Mouse (Mus musculus) heart, postnatal 0 days (tissue): ENCODE data around the gene Cnppd1. TPM values are rescaled to one million over a fixed set of nuclear protein-coding genes. Genes with fewer than 3 reads are reported as not detected.

Source experiments
- ATAC-seq: fragments of 200-750 bp; cut with Nextera tagmentation; 2 replicates; pipeline ENCODE4 v1.8.0; 2017; ENCODE audit warnings: low read depth, moderate number of reproducible peaks, moderate library complexity; ENCODE audit not compliant: insufficient read depth
- DNase-seq: peaks from one replicate; pipeline ENCODE4 v3.0.0-alpha.2; 2016; ENCODE audit warnings: low spot score
- H3K27ac ChIP-seq: fragments of 300-500 bp; sonication (generic); 2 replicates; pipeline ENCODE4 v1.5.1; 2014; ENCODE audit warnings: low read depth, mild to moderate bottlenecking
- H3K27me3 ChIP-seq: fragments of 300-500 bp; sonication (generic); 2 replicates; pipeline ENCODE4 v1.6.1; 2014; ENCODE audit warnings: low read length, mixed read lengths; ENCODE audit not compliant: control insufficient read depth, insufficient read depth
- H3K36me3 ChIP-seq: fragments of 300-500 bp; sonication (generic); replicated peaks from 2 replicates; pipeline ENCODE4 v1.6.1; 2014; ENCODE audit warnings: low read length, mixed read lengths; ENCODE audit not compliant: control insufficient read depth, insufficient read depth
- H3K4me1 ChIP-seq: fragments of 300-500 bp; sonication (generic); 2 replicates; pipeline ENCODE4 v1.6.1; 2014; ENCODE audit warnings: antibody characterized with exemption; ENCODE audit not compliant: control insufficient read depth, insufficient read depth
- H3K4me2 ChIP-seq: fragments of 300-500 bp; sonication (generic); 2 replicates; pipeline ENCODE4 v1.6.1; 2014; ENCODE audit warnings: low read depth, mild to moderate bottlenecking, low read length, moderate library complexity
- H3K4me3 ChIP-seq: fragments of 300-500 bp; sonication (generic); 2 replicates; pipeline ENCODE4 v1.5.1; 2014; ENCODE audit warnings: low read depth, low read length
- H3K9ac ChIP-seq: fragments of 300-500 bp; sonication (generic); replicated peaks from 2 replicates; pipeline ENCODE4 v1.6.1; 2014; ENCODE audit warnings: low read depth, low read length, mixed read lengths
- H3K9me3 ChIP-seq: fragments of 300-500 bp; sonication (generic); replicated peaks from 2 replicates; pipeline ENCODE4 v1.6.1; 2016; ENCODE audit warnings: low read length; ENCODE audit not compliant: control insufficient read depth
- CTCF ChIP-seq: IDR thresholded peaks from 2 replicates; pipeline ENCODE4 v1.5.1; 2016; ENCODE audit warnings: antibody characterized with exemption, control low read depth, low read depth
- EP300 ChIP-seq: IDR thresholded peaks from 2 replicates; pipeline ENCODE4 v1.6.1; 2016; ENCODE audit warnings: antibody characterized with exemption, low read depth
- WGBS: fragments of 180-500 bp; shearing (Covaris S2); extraction: QIAGEN DNeasy Blood & Tissue Kit; methylation state at CpG from one replicate; pipeline ENCODE4 v1.1.7; 2014; 5-methylcytosine and 5-hydroxymethylcytosine counted together
- polyA plus RNA-seq: library from polyadenylated mRNA; unstranded; fragments of >200 nt; fragmentation: Nextera tagmentation; extraction: Ambion mirVana; gene quantifications from 2 replicates; pipeline ENCODE4 v1.2.1, GENCODE M21; 2015
- total RNA-seq: library from RNA; depleted of rRNA; stranded (reverse); fragments of >200 nt; gene quantifications from 2 replicates; pipeline ENCODE4 v1.2.3, GENCODE M21; 2014; ENCODE audit warnings: low replicate concordance

Gene Cnppd1
- total and polyA plus RNA-seq, 2 experiments from 2014 or later = 30.2 to 66.7 TPM

DNA sequence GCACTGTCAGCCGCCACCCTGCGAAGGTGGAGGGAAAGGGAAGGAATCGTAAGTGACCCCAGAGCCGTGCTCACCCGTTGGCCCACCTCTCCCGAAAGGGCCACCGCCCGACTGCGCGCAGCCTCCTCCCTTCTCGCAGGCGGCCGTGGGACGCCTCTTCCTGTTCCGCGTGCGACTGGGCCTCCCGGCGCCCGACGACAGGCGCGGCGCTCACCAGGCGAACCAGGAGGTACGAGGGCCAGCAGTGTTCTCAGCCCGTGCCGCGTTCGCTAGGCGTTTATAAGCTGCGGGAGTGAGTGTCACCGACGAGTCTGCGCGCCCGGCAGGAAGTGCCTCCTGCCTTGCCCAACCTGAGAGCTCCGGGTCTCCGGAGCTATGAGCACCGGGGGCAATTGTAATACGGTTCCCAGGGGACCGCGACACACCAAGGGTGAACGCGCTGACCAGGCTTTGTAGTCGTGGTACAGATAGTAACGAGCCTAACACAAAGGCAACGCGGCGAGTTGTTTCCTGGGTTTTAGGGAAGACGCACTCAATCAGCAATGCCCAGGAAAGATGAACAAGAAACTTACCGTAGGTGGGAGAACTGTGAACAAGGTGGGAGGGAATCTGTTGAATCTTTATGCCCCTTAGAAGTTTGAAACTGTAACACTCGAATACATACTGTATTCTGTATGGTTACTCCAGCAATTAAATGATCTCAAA lies 873 bp downstream of the Cnppd1 start:
- Histone ChIP-seq H3K27me3 (no peaks in the 10 kb centered on the region), H3K9ac (peak overlapping the region; percentile 84), H3K27ac (peak overlapping the region; percentile 93), H3K4me1 (peaks cover 14% of the 10 kb centered on the region), H3K4me3 (peak overlapping the region; percentile 82), H3K36me3 (peaks cover 60% of the 10 kb centered on the region), H3K9me3 (no peaks in the 10 kb centered on the region), H3K4me2 (peak overlapping the region; percentile 90)
- DNase-seq (peak; percentile 37), ATAC-seq (peak; percentile 52)
- no peak for TF ChIP-seq EP300
- TF ChIP-seq CTCF = no peak
- under 1% methylated on average over 53 of the region's 53 CpGs for WGBS

- H3K9me3 ChIP-seq = no peaks in the 10 kb centered on the region
- H3K27me3 ChIP-seq = no peaks in the 10 kb centered on the region
- peaks cover 14% of the 10 kb centered on the region for H3K4me1 ChIP-seq
- DNase-seq (no peak), ATAC-seq (no peak)
- peak overlapping the region; percentile 90 for H3K4me2 ChIP-seq
- peaks cover 60% of the 10 kb centered on the region for H3K36me3 ChIP-seq
- WGBS = 47% methylated on average over 4 of the region's 4 CpGs
- peak overlapping the region; percentile 84 for H3K9ac ChIP-seq
- TF ChIP-seq CTCF (no peak), EP300 (no peak)
- H3K27ac ChIP-seq = peak overlapping the region; percentile 93
- H3K4me3 ChIP-seq = peak overlapping the region; percentile 82
Observed at GRCm38 (mm10) chr1:75140601-75141190, 1.8 kb downstream of the Cnppd1 start.

DNA sequence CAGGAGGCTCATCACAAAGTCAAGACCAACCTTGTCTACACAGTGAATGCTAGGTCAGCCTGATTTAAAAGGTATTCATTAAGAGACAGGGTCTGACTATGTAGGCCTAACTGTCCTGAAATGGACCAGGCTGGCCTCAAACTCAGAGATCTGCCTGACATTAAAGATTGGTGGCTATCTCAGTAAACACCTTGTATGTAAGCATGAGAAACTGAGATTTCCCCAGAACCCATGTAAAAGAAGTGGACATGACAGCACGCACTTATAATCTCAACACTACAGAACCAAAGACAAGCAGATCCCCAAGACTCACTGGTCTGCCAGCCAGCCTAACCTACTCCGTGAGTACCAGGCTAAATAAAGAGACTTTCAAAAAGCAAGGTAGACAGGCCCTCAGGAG lies 4.1 kb downstream of the Cnppd1 start:
- ATAC-seq (no peak), DNase-seq (no peak)
- H3K27ac ChIP-seq = no peak overlapping the region
- no peaks in the 10 kb centered on the region for H3K27me3 ChIP-seq
- H3K9me3 ChIP-seq = no peaks in the 10 kb centered on the region
- TF ChIP-seq CTCF (no peak), EP300 (no peak)
- H3K4me2 ChIP-seq = no peak overlapping the region
- H3K4me1 ChIP-seq = peaks cover 14% of the 10 kb centered on the region
- no peak overlapping the region for H3K9ac ChIP-seq
- peaks cover 45% of the 10 kb centered on the region for H3K36me3 ChIP-seq
- H3K4me3 ChIP-seq = no peak overlapping the region
- WGBS = 93% methylated on average over 2 of the region's 2 CpGs

DNA sequence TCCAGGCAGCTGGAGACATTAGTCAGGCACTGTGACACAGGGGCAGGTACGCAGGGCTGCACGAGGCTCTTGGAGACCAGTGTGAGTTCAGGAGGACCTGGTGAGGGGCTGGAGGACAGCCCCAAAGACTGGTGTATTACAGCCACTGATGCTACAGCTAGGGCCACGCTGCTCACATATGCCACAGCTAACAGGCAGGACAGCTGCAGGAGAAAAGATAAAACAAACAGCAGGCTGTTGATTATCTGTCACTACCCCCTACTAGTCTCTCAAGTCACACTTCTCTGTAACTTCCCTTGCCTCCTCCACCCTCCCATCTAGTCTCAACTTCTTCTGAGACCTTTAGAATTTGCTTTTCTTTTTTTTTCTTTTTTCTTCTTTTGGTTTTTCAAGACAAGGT lies 5.8 kb downstream of the Cnppd1 start:
- Histone ChIP-seq H3K27ac (no peak overlapping the region), H3K9ac (no peak overlapping the region), H3K9me3 (no peaks in the 10 kb centered on the region), H3K4me3 (no peak overlapping the region), H3K36me3 (peaks cover 45% of the 10 kb centered on the region), H3K4me2 (no peak overlapping the region), H3K4me1 (peaks cover 9% of the 10 kb centered on the region; the same call in 1 of the 2 replicates), H3K27me3 (no peaks in the 10 kb centered on the region)
- WGBS = 48% methylated on average over 3 of the region's 3 CpGs
- TF ChIP-seq CTCF (no peak), EP300 (no peak)
- DNase-seq = no peak
- no peak for ATAC-seq

GRCm38 (mm10) chr1:75136293-75136692 lies 6.2 kb downstream of the Cnppd1 start:
- H3K4me1 ChIP-seq = peaks cover 9% of the 10 kb centered on the region; the same call in 1 of the 2 replicates
- WGBS = 62% methylated on average over 6 of the region's 6 CpGs
- no peak overlapping the region for H3K4me2 ChIP-seq
- no peak overlapping the region for H3K27ac ChIP-seq
- no peak overlapping the region for H3K9ac ChIP-seq
- TF ChIP-seq CTCF (no peak), EP300 (no peak)
- no peak overlapping the region for H3K4me3 ChIP-seq
- DNase-seq (no peak), ATAC-seq (no peak)
- H3K36me3 ChIP-seq = peaks cover 45% of the 10 kb centered on the region
- H3K27me3 ChIP-seq = no peaks in the 10 kb centered on the region
- no peaks in the 10 kb centered on the region for H3K9me3 ChIP-seq
